In genomic region chr2:64074602-64075389, GRCm38 (mm10) we compare ENCODE assay signal across 13 mouse cellular contexts. TPM values are rescaled to one million over a fixed set of nuclear protein-coding genes. Genes with fewer than 3 reads are reported as not detected.
A peak's percentile ranks its signal among the peaks of the same experiment; 100 is the strongest.
DNase-seq lines count a peak whose midpoint lies in the region; ATAC-seq and TF ChIP-seq lines count a peak whose summit lies in the region.
"Had no signal": no experiment of that assay in that cellular context is flagged by ENCODE, and none has a peak within 500 bp of the region (broad histone marks: within the 10 kb centered on the region; RNA-seq: fewer than 3 reads in every experiment).

No protein-coding gene starts in this region.

- ATAC-seq in heart, embryonic 14.5 days (ENCODE audit: insufficient number of reproducible peaks, insufficient read depth, low FRiP score, low read depth) = no peak
- ATAC-seq in forebrain, postnatal 0 days = peak; percentile 32
- peak; percentile 46; the same call in 1 of the 2 replicates for ATAC-seq in midbrain, embryonic 13.5 days
- ATAC-seq: liver, postnatal 0 days had no signal

- WGBS in heart, embryonic 14.5 days = 50% methylated on average over 17 of the region's 17 CpGs
- 20% methylated on average over 17 of the region's 17 CpGs for WGBS in forebrain, postnatal 0 days
- WGBS in midbrain, embryonic 13.5 days = 34% methylated on average over 17 of the region's 17 CpGs

- peak overlapping the region; percentile 44 for H3K9ac ChIP-seq in heart, embryonic 14.5 days (ENCODE audit: low read length)
- no peak overlapping the region for H3K9ac ChIP-seq in forebrain, postnatal 0 days
- no peak overlapping the region for H3K9ac ChIP-seq in midbrain, embryonic 13.5 days (replicated peaks)
- H3K9ac ChIP-seq: liver, postnatal 0 days had no signal

- 0 out of 4 replicates have a peak overlapping the region, but pooled peaks of 1 of the 2 experiments have one; percentile 2 for H3K4me3 ChIP-seq in heart, embryonic 14.5 days (ENCODE audit: control insufficient read depth in 1 of 2, insufficient read depth in 1 of 2, low read depth in 1 of 2, low read length in 2 of 2)
- peak overlapping the region; percentile 11 for H3K4me3 ChIP-seq in forebrain, postnatal 0 days (ENCODE audit: low read depth, low read length)
- peak overlapping the region; percentile 10; the same call in 1 of the 2 replicates for H3K4me3 ChIP-seq in midbrain, embryonic 13.5 days (replicated peaks)
- H3K4me3 ChIP-seq: erythroblast, embryonic 14.5 days had no signal

- H3K27ac ChIP-seq in heart, embryonic 14.5 days (replicated peaks in 1 of 2; ENCODE audit: control insufficient read depth in 1 of 2, insufficient read depth in 1 of 2, low read depth in 2 of 2, low read length in 2 of 2) = no peak overlapping the region
- no peak overlapping the region for H3K27ac ChIP-seq in forebrain, postnatal 0 days (ENCODE audit: low read depth, low read length)
- no peak overlapping the region for H3K27ac ChIP-seq in midbrain, embryonic 13.5 days

- peaks cover 17 to 51% of the 10 kb centered on the region in 2 experiments for H3K4me1 ChIP-seq in heart, embryonic 14.5 days (ENCODE audit: control insufficient read depth in 2 of 2, insufficient read depth in 2 of 2, low read length in 2 of 2)
- H3K4me1 ChIP-seq in forebrain, postnatal 0 days (ENCODE audit: insufficient read depth) = no peaks in the 10 kb centered on the region
- H3K4me1 ChIP-seq in midbrain, embryonic 13.5 days (replicated peaks) = peaks cover 56% of the 10 kb centered on the region

- DNase-seq in heart, postnatal 4 days = no peak
- peak; percentile 63 for DNase-seq in embryo, embryonic 10 days (ENCODE audit: low spot score)
- peak; percentile 51 for DNase-seq in forebrain, postnatal 0 days
- DNase-seq in cerebellum, postnatal 4 days (ENCODE audit: low spot score in 2 of 2) = no peak
- no peak for DNase-seq in urinary bladder, postnatal 14 days (ENCODE audit: low spot score)
- no peak for DNase-seq in urinary bladder, postnatal 25 days (ENCODE audit: low spot score)
- DNase-seq: adrenal gland, adult 2 months; kidney, postnatal 14 days; liver, postnatal 0 days; right cerebral cortex, adult 18-20 months had no signal

- H3K4me2 ChIP-seq in heart, embryonic 14.5 days (ENCODE audit: low read length) = peak overlapping the region; percentile 60
- H3K4me2 ChIP-seq in forebrain, postnatal 0 days (ENCODE audit: low read depth) = peak overlapping the region; percentile 39
- peak overlapping the region; percentile 26 for H3K4me2 ChIP-seq in midbrain, embryonic 13.5 days (replicated peaks)

- TF ChIP-seq CTCF in forebrain, postnatal 0 days (IDR thresholded peaks at IDR 0.05; ENCODE audit: low read depth) = no peak

- no peaks in the 10 kb centered on the region for H3K36me3 ChIP-seq in heart, embryonic 14.5 days (ENCODE audit: control insufficient read depth, insufficient read depth, low read length)
- H3K36me3 ChIP-seq in forebrain, postnatal 0 days (ENCODE audit: insufficient read depth) = no peaks in the 10 kb centered on the region
- H3K36me3 ChIP-seq in midbrain, embryonic 13.5 days = no peaks in the 10 kb centered on the region

- no peaks in the 10 kb centered on the region for H3K27me3 ChIP-seq in heart, embryonic 14.5 days (ENCODE audit: control insufficient read depth, insufficient read depth, low read length)
- H3K27me3 ChIP-seq in forebrain, postnatal 0 days (ENCODE audit: insufficient read depth, low read length) = peaks cover 4% of the 10 kb centered on the region; the same call in 1 of the 2 replicates
- no peaks in the 10 kb centered on the region for H3K27me3 ChIP-seq in midbrain, embryonic 13.5 days

- H3K9me3 ChIP-seq in heart, embryonic 14.5 days (ENCODE audit: control insufficient read depth, low read length) = no peaks in the 10 kb centered on the region
- H3K9me3 ChIP-seq in forebrain, postnatal 0 days (ENCODE audit: low read length) = no peaks in the 10 kb centered on the region
- no peaks in the 10 kb centered on the region for H3K9me3 ChIP-seq in midbrain, embryonic 13.5 days

RNA-seq across cellular contexts. Expression of gene Fign, which starts 23.0 kb away (rescaled TPM):
- polyA plus RNA-seq in heart, embryonic 14.5 days (2014; fragmentation: Nextera tagmentation; extraction: Ambion mirVana) = 8.6 and 11.9 TPM in 2 replicates
- 10 to 100 TPM in 1 of 2 experiments, 1 to 10 TPM in 1; 8.5 to 10.7 TPM for total RNA-seq in heart, postnatal 4 days (2021)
- 4.1 and 10.7 TPM in 2 replicates for total RNA-seq in forebrain, postnatal 0 days (2014; rRNA removed)
- 3.5 and 11.6 TPM in 2 replicates for polyA plus RNA-seq in forebrain, postnatal 0 days (2015; fragmentation: Nextera tagmentation; extraction: Ambion mirVana)
- 22.0 and 25.2 TPM in 2 replicates for polyA plus RNA-seq in midbrain, embryonic 13.5 days (2015; fragmentation: Nextera tagmentation; extraction: Ambion mirVana)
- polyA plus RNA-seq: erythroblast, embryonic 14.5 days had no signal

Comparison
In these comparisons a context has a peak if more than half of its experiments do, and no peak if none do; other contexts are left out.
1. DNase-seq: peak in embryo, embryonic 10 days (single experiment) and forebrain, postnatal 0 days (single experiment); none in heart, postnatal 4 days (single experiment), cerebellum, postnatal 4 days (0 of 2), urinary bladder, postnatal 14 days (single experiment) and urinary bladder, postnatal 25 days (single experiment).
2. Peak in every context shown above with its lines, with median percentiles within 50 percentile points of each other: H3K4me2 ChIP-seq.